Mouse (Mus musculus): ENCODE data around the gene Ufsp1. TPM values are rescaled to one million over a fixed set of nuclear protein-coding genes. Genes with fewer than 3 reads are reported as not detected.

Ufsp1 gene
- polyA plus RNA-seq, 1 experiment from 2014 or later = 5.4 TPM

DNA sequence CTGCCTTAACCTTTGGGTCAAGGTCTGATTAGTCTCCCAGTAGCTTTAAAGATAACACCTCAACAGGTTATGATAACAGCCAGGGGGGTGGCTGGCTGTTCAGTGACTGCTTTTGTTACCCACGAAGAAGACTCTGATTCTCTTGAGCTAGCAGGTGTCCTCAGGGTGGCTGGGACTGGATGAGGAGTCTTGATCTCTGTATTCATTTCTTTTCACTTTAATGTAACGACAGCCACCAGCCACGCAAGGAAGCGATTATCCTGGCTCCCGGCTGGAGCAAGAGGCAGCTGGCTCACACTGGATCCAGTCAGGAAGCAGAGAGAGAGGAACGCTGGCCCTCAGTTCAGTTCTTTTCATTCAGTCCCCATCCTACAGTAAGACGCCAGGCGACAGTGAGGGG lies 42.8 kb downstream of the Ufsp1 start:
- 30% methylated on average over 8 of the region's 8 CpGs for WGBS
- H3K9me3 ChIP-seq = no peaks in the 10 kb centered on the region
- H3K4me1 ChIP-seq = peaks cover 30% of the 10 kb centered on the region
- peak overlapping the region; percentile 6; the same call in 1 of the 2 replicates for H3K9ac ChIP-seq
- H3K27ac ChIP-seq = no peak overlapping the region
- no peaks in the 10 kb centered on the region for H3K36me3 ChIP-seq
- no peak overlapping the region for H3K4me3 ChIP-seq
- no peak for ATAC-seq (ENCODE audit: insufficient number of reproducible peaks, insufficient read depth, low FRiP score, low TSS enrichment, low read depth)
- no peaks in the 10 kb centered on the region for H3K27me3 ChIP-seq
- no peak overlapping the region; the same call in 1 of the 2 replicates for H3K4me2 ChIP-seq

- Histone ChIP-seq H3K4me3 (peak overlapping the region; percentile 46), H3K9ac (peak overlapping the region; percentile 73), H3K27ac (peak overlapping the region; percentile 90), H3K27me3 (no peaks in the 10 kb centered on the region), H3K36me3 (no peaks in the 10 kb centered on the region), H3K9me3 (no peaks in the 10 kb centered on the region), H3K4me2 (peak overlapping the region; percentile 75), H3K4me1 (peaks cover 20% of the 10 kb centered on the region)
- ATAC-seq (ENCODE audit: insufficient number of reproducible peaks, insufficient read depth, low FRiP score, low TSS enrichment, low read depth) = peak; percentile 78
- 0% methylated on average over 19 of the region's 19 CpGs for WGBS
Observed at GRCm38 (mm10) chr5:137338256-137338655, 43.8 kb downstream of the Ufsp1 start.

- ATAC-seq (ENCODE audit: insufficient number of reproducible peaks, insufficient read depth, low FRiP score, low TSS enrichment, low read depth) = no peak
Observed at GRCm38 (mm10) chr5:137338663-137339289, 44.3 kb downstream of the Ufsp1 start.

GRCm38 (mm10) chr5:137339290-137339979 lies 45.0 kb downstream of the Ufsp1 start:
- Histone ChIP-seq H3K27ac (peak overlapping the region; percentile 90), H3K9ac (peak overlapping the region; percentile 73)
- WGBS = 8% methylated on average over 22 of the region's 22 CpGs

More at GRCm38 (mm10) chr5:137338663-137339289, 44.3 kb downstream of the Ufsp1 start:
- Histone ChIP-seq H3K4me1 (peaks cover 20% of the 10 kb centered on the region), H3K9ac (peak overlapping the region; percentile 73), H3K4me2 (peak overlapping the region; percentile 75), H3K27ac (peak overlapping the region; percentile 90), H3K9me3 (no peaks in the 10 kb centered on the region), H3K36me3 (no peaks in the 10 kb centered on the region), H3K4me3 (peak overlapping the region; percentile 46), H3K27me3 (no peaks in the 10 kb centered on the region)
- WGBS = 4% methylated on average over 11 of the region's 11 CpGs

GRCm38 (mm10) chr5:137340222-137340621 lies 45.8 kb downstream of the Ufsp1 start:
- no peak overlapping the region for H3K9ac ChIP-seq
- ATAC-seq (ENCODE audit: insufficient number of reproducible peaks, insufficient read depth, low FRiP score, low TSS enrichment, low read depth) = no peak

More at GRCm38 (mm10) chr5:137339290-137339979, 45.0 kb downstream of the Ufsp1 start:
- Histone ChIP-seq H3K4me2 (peak overlapping the region; percentile 75), H3K27me3 (no peaks in the 10 kb centered on the region), H3K9me3 (no peaks in the 10 kb centered on the region), H3K4me3 (peak overlapping the region; percentile 46), H3K36me3 (no peaks in the 10 kb centered on the region), H3K4me1 (peaks cover 17% of the 10 kb centered on the region)
- ATAC-seq (ENCODE audit: insufficient number of reproducible peaks, insufficient read depth, low FRiP score, low TSS enrichment, low read depth) = peak; percentile 60; the same call in 1 of the 2 replicates

GRCm38 (mm10) chr5:137342407-137343012 lies 48.1 kb downstream of the Ufsp1 start:
- 71% methylated on average over 7 of the region's 7 CpGs for WGBS
- Histone ChIP-seq H3K4me3 (no peak overlapping the region), H3K27me3 (no peaks in the 10 kb centered on the region), H3K27ac (no peak overlapping the region), H3K36me3 (no peaks in the 10 kb centered on the region), H3K4me1 (peaks cover 22% of the 10 kb centered on the region), H3K9me3 (no peaks in the 10 kb centered on the region), H3K9ac (no peak overlapping the region), H3K4me2 (no peak overlapping the region)
- no peak for ATAC-seq (ENCODE audit: insufficient number of reproducible peaks, insufficient read depth, low FRiP score, low TSS enrichment, low read depth)

More at GRCm38 (mm10) chr5:137340222-137340621, 45.8 kb downstream of the Ufsp1 start:
- 69% methylated on average over 6 of the region's 6 CpGs for WGBS
- no peaks in the 10 kb centered on the region for H3K36me3 ChIP-seq
- no peak overlapping the region for H3K4me3 ChIP-seq
- peaks cover 17% of the 10 kb centered on the region for H3K4me1 ChIP-seq
- H3K9me3 ChIP-seq = no peaks in the 10 kb centered on the region
- H3K27ac ChIP-seq = peak overlapping the region; percentile 90
- no peaks in the 10 kb centered on the region for H3K27me3 ChIP-seq
- peak overlapping the region; percentile 75; the same call in 1 of the 2 replicates for H3K4me2 ChIP-seq

- 95% methylated on average over 5 of the region's 5 CpGs for WGBS
- Histone ChIP-seq H3K4me3 (no peak overlapping the region), H3K36me3 (no peaks in the 10 kb centered on the region), H3K4me2 (no peak overlapping the region), H3K9me3 (no peaks in the 10 kb centered on the region), H3K27me3 (no peaks in the 10 kb centered on the region), H3K27ac (no peak overlapping the region), H3K4me1 (peaks cover 26% of the 10 kb centered on the region), H3K9ac (no peak overlapping the region)
- ATAC-seq (ENCODE audit: insufficient number of reproducible peaks, insufficient read depth, low FRiP score, low TSS enrichment, low read depth) = no peak
Observed at GRCm38 (mm10) chr5:137343412-137343811, 49.0 kb downstream of the Ufsp1 start.

DNA sequence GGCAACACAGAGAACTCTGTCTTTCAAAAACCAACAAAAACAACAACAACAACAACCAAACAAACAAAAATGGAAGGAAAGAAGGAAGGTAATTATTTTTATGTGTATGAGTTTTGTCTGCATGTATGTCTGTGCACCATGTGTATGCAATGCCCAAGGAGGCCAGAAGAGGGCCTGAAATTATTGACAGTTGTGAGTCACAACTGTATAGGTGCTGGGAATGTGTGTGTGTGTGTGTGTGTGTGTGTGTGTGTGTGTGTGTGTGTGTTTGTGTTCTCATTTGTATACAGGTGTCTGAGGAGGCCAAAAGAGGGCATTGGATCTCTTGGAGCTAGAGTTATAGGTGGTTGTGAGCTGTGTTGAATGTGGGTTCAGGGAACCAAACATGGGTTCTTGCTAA lies 49.4 kb downstream of the Ufsp1 start:
- Histone ChIP-seq H3K4me2 (no peak overlapping the region), H3K9me3 (no peaks in the 10 kb centered on the region), H3K27ac (no peak overlapping the region), H3K4me1 (peaks cover 27% of the 10 kb centered on the region), H3K27me3 (no peaks in the 10 kb centered on the region), H3K4me3 (no peak overlapping the region), H3K9ac (no peak overlapping the region), H3K36me3 (no peaks in the 10 kb centered on the region)
- no peak for ATAC-seq (ENCODE audit: insufficient number of reproducible peaks, insufficient read depth, low FRiP score, low TSS enrichment, low read depth)

Small RNA genes lying within 50 kb of the gene (microRNA-seq; reads per million reads assigned to microRNA genes)
- gene Mir7036 (0.55 reads per million), gene Mir8116 (not detected)

Other genes with a start within 250 kb of the Ufsp1 start
- gene Ap1s1, start 248.5 kb upstream of the Ufsp1 start, polyA plus RNA-seq (2015; fragmentation: Nextera tagmentation; extraction: Ambion mirVana) = 187 TPM in 2 replicates
- gene Serpine1, start 222.4 kb upstream of the Ufsp1 start, polyA plus RNA-seq (2015; fragmentation: Nextera tagmentation; extraction: Ambion mirVana) = 0.22 and 0.35 TPM in 2 replicates
- gene Trim56, start 178.4 kb upstream of the Ufsp1 start, polyA plus RNA-seq (2015; fragmentation: Nextera tagmentation; extraction: Ambion mirVana) = 8.7 and 8.8 TPM in 2 replicates
- gene Muc3, start 145.3 kb upstream of the Ufsp1 start, polyA plus RNA-seq (2015; fragmentation: Nextera tagmentation; extraction: Ambion mirVana) = 5.1 TPM in 1 of 2 replicates, not detected in the other
- not detected in 2 replicates for gene Muc3a, start 82.2 kb upstream of the Ufsp1 start, polyA plus RNA-seq (2015; fragmentation: Nextera tagmentation; extraction: Ambion mirVana)
- gene Ache, start 7.1 kb upstream of the Ufsp1 start, polyA plus RNA-seq (2015; fragmentation: Nextera tagmentation; extraction: Ambion mirVana) = 2.7 and 3.3 TPM in 2 replicates
- gene Srrt, start 13.0 kb downstream of the Ufsp1 start, polyA plus RNA-seq (2015; fragmentation: Nextera tagmentation; extraction: Ambion mirVana) = 143 and 148 TPM in 2 replicates
- gene Trip6, start 19.8 kb downstream of the Ufsp1 start, polyA plus RNA-seq (2015; fragmentation: Nextera tagmentation; extraction: Ambion mirVana) = 106 TPM in 2 replicates
- 16.0 and 16.1 TPM in 2 replicates for gene Slc12a9, start 39.0 kb downstream of the Ufsp1 start, polyA plus RNA-seq (2015; fragmentation: Nextera tagmentation; extraction: Ambion mirVana)
- gene Ephb4, start 55.5 kb downstream of the Ufsp1 start, polyA plus RNA-seq (2015; fragmentation: Nextera tagmentation; extraction: Ambion mirVana) = 70.4 and 71.0 TPM in 2 replicates
- 0.11 and 0.17 TPM in 2 replicates for gene Zan, start 182.4 kb downstream of the Ufsp1 start, polyA plus RNA-seq (2015; fragmentation: Nextera tagmentation; extraction: Ambion mirVana)
- 48.0 and 56.2 TPM in 2 replicates for gene Pop7, start 207.9 kb downstream of the Ufsp1 start, polyA plus RNA-seq (2015; fragmentation: Nextera tagmentation; extraction: Ambion mirVana)
- 16.3 and 17.1 TPM in 2 replicates for gene Gigyf1, start 223.9 kb downstream of the Ufsp1 start, polyA plus RNA-seq (2015; fragmentation: Nextera tagmentation; extraction: Ambion mirVana)
- gene Epo, start 238.6 kb downstream of the Ufsp1 start, polyA plus RNA-seq (2015; fragmentation: Nextera tagmentation; extraction: Ambion mirVana) = not detected in 2 replicates
- 360 and 396 TPM in 2 replicates for gene Gnb2, start 238.9 kb downstream of the Ufsp1 start, polyA plus RNA-seq (2015; fragmentation: Nextera tagmentation; extraction: Ambion mirVana)

Measured in embryonic facial prominence, embryonic 13.5 days (tissue).